8 mouse cellular contexts compared by ENCODE assay signal in the genomic region with DNA sequence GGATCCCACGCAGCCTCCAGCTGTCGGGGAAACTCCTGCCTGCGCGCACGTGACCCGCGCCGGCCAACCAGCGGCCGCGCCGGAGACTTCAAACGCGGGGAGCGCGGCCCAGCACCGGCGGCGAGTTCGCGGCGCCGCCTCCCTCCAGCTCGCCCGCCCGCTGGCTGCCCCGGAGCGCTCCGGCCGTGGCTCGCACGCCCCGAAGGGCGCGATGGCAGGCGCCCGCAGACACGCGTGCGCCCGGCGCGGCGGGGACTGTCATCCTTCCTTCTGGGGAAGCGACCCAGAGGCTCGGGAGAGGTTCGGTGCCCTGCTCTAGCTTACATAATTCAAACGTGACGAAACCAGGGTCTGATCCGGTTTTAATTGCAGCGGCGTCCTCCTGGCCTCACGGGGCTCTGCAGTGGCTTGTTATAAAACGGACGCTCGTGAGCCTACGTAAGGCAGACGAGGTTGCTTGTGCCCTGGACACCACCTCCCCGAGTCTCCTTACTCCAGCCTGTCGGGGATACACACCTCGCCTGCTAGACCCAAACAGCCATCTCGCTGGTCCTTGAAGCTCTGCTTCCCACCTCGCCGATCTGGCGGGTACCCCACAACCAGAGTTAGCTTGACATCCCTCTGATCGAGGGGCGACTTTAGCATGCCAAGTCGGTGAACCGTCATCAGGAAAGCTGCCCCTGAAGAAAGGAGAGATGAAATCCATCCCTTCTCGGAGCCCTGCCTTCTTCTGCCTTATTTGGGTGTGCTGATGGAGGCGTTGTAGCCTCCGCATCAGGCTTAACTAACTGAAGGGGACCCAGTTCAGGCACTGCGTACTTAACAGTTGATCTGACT. TPM values are rescaled to one million over a fixed set of nuclear protein-coding genes. Genes with fewer than 3 reads are reported as not detected.
A peak's percentile ranks its signal among the peaks of the same experiment; 100 is the strongest.
DNase-seq lines count a peak whose midpoint lies in the region; ATAC-seq lines count a peak whose summit lies in the region.

A gene (minus strand): TSS at position 11 of the 837 bp plus-strand sequence.

- peaks cover 19% of the 10 kb centered on the region for H3K36me3 ChIP-seq in megakaryocyte, embryonic 14.5 days (replicated peaks; ENCODE audit: low read length)

- peaks cover 2% of the 10 kb centered on the region; the same call in 1 of the 2 replicates for H3K9me3 ChIP-seq in megakaryocyte, embryonic 14.5 days

- peak; percentile 64 for ATAC-seq in common myeloid progenitor, adult 5-6 weeks (replicated peaks; ENCODE audit: low read depth, poor library complexity, severe bottlenecking)

- peaks cover 49% of the 10 kb centered on the region for H3K4me1 ChIP-seq in megakaryocyte, embryonic 14.5 days

- DNase-seq in ZHBTc4 (ENCODE audit: low read depth, low spot score), result peak; percentile 93
- peak; percentile 72 to 80 for DNase-seq in gastrocnemius, adult 8-10 months (ENCODE audit: low spot score in 2 of 2)
- DNase-seq in hindlimb bud, embryonic 11.5 days (ENCODE audit: extremely low spot score, low read depth, low spot score), result peak; percentile 30
- DNase-seq in left cerebral cortex, adult 8-10 months (ENCODE audit: low spot score in 2 of 2), result peak; percentile 60 to 81
- peak; percentile 90 to 92 for DNase-seq in right cerebral cortex, postnatal 10 days (ENCODE audit: low spot score in 2 of 2)
- DNase-seq in urinary bladder, postnatal 25 days (ENCODE audit: low spot score), result peak; percentile 81

- no peaks in the 10 kb centered on the region for H3K27me3 ChIP-seq in megakaryocyte, embryonic 14.5 days (replicated peaks)

- peak within 1 kb of the TSS; percentile 98 for H3K4me3 ChIP-seq in megakaryocyte, embryonic 14.5 days (replicated peaks)

RNA-seq across cellular contexts. Expression of the gene that starts here (rescaled TPM):
- total RNA-seq in common myeloid progenitor, adult 5-6 weeks (2017), result 36.0 and 37.0 TPM in 2 replicates
- total RNA-seq in gastrocnemius, adult 8-10 months (2022), result 10 to 100 TPM; 20.6 to 26.8 (median 23.3) TPM
- total RNA-seq in left cerebral cortex, adult 8-10 months (2022), result 100 to 1,000 TPM in 2 of 4 experiments, 10 to 100 TPM in 2; 87.5 to 106 (median 98.1) TPM
- polyA plus RNA-seq in megakaryocyte, embryonic 14.5 days (2012; ENCODE audit: insufficient read depth, low replicate concordance), result 65.0 and 195 TPM in 2 replicates

Comparison
In these comparisons a context has a peak if more than half of its experiments do, and no peak if none do; other contexts are left out.
1. Peak in every context shown above with its lines: DNase-seq, ATAC-seq and H3K4me3 ChIP-seq.
2. DNase-seq: peak in every context shown above with its lines; median percentile 93 in ZHBTc4; 91 in right cerebral cortex, postnatal 10 days; 81 in urinary bladder, postnatal 25 days; 76 in gastrocnemius, adult 8-10 months; 70 in left cerebral cortex, adult 8-10 months; 30 in hindlimb bud, embryonic 11.5 days.